Mouse (Mus musculus) MN1 (cell line): Measurements from ENCODE around the gene Cdan1.

ENCODE experiments used
- DNase-seq: peaks from one replicate; pipeline ENCODE4 v3.0.0-alpha.2; 2016; ENCODE audit warnings: low spot score

Gene Cdan1

GRCm38 (mm10) chr2:120849449-120850423 is at the start of gene Cdan1:
Gene Cdan1 (minus strand): TSS chr2:120850128.
- peak; percentile 61 for DNase-seq

GRCm38 (mm10) chr2:120896361-120896760 is 46.4 kb upstream of the Cdan1 start:
- DNase-seq, result no peak

- DNase-seq, result no peak
Measured at GRCm38 (mm10) chr2:120887601-120888000, 37.7 kb upstream of the Cdan1 start.

- no peak for DNase-seq
Measured at GRCm38 (mm10) chr2:120873192-120873591, 23.3 kb upstream of the Cdan1 start.

- peak; percentile 69 for DNase-seq
Measured at GRCm38 (mm10) chr2:120871447-120872336, 21.8 kb upstream of the Cdan1 start.

- peak; percentile 37 for DNase-seq
Measured at GRCm38 (mm10) chr2:120867336-120867735, 17.4 kb upstream of the Cdan1 start.

GRCm38 (mm10) chr2:120866561-120866960 is 16.6 kb upstream of the Cdan1 start:
- no peak for DNase-seq

- DNase-seq, result no peak
Measured at GRCm38 (mm10) chr2:120863389-120863788, 13.5 kb upstream of the Cdan1 start.

GRCm38 (mm10) chr2:120860699-120861098 is 10.8 kb upstream of the Cdan1 start:
- no peak for DNase-seq

GRCm38 (mm10) chr2:120858131-120858530 is 8.2 kb upstream of the Cdan1 start:
- no peak for DNase-seq

- no peak for DNase-seq
Measured at GRCm38 (mm10) chr2:120853151-120853550, 3.2 kb upstream of the Cdan1 start.

- no peak for DNase-seq
Measured at GRCm38 (mm10) chr2:120852626-120853025, 2.7 kb upstream of the Cdan1 start.

GRCm38 (mm10) chr2:120850424-120851082 is 625 bp upstream of the Cdan1 start, which contains the start of gene Ttbk2:
Gene Ttbk2 (minus strand): TSS chr2:120850604.
- peak; percentile 97 for DNase-seq

GRCm38 (mm10) chr2:120845280-120845679 is 4.6 kb downstream of the Cdan1 start:
- DNase-seq, result no peak

GRCm38 (mm10) chr2:120843990-120844389 is 5.9 kb downstream of the Cdan1 start:
- no peak for DNase-seq

- DNase-seq, result no peak
Measured at GRCm38 (mm10) chr2:120841211-120841610, 8.7 kb downstream of the Cdan1 start.

- no peak for DNase-seq
Measured at GRCm38 (mm10) chr2:120835167-120835566, 14.8 kb downstream of the Cdan1 start.

- DNase-seq, result no peak
Measured at GRCm38 (mm10) chr2:120826936-120827638, 22.8 kb downstream of the Cdan1 start.

- no peak for DNase-seq
Measured at GRCm38 (mm10) chr2:120770265-120770935, 79.5 kb downstream of the Cdan1 start.

GRCm38 (mm10) chr2:120761922-120762321 is 88.0 kb downstream of the Cdan1 start:
- no peak for DNase-seq

GRCm38 (mm10) chr2:120748041-120748440 is 101.9 kb downstream of the Cdan1 start:
- no peak for DNase-seq
